Mouse (Mus musculus): ENCODE results near the gene Rnaseh2b. TPM values are rescaled to one million over a fixed set of nuclear protein-coding genes. Genes with fewer than 3 reads are reported as not detected.

Rnaseh2b gene
- polyA plus RNA-seq, 1 experiment, result 7.2 TPM

DNA sequence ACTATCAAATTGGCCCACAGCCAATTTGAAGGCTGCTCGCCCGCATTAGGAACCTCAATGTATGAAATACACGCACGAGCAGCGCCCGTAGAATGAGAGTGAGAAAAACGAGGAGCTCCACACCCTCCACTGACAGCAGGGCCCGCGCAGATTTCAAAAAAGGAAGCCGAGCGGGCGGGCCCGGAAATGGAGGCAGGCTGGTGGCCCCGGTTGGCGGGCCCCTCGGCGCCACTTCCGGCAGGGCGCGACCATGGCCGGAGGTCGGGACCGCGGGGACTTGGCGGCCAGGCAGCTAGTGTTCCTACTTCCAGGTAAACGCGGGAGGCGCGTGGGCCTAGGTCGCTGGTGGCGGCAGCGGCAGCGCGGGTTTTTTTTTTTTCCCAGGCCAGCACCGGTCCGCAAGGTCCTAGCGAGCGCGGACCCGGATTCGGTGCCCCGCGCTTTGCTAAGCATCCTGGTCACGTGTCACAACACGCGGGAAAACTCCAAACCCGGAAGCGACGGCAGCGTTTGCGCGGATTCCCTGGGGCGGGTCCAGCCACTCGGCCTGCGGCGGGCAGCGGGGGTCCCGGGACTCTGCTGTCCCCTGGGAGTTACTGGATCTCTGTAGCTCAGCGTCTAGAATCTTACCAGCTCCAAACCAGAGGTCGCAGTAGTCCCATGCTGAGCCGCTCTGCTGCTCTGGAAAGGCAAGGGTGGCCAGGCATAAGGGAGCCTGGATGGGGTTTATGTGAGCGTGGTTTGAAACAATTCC is 39.7 kb downstream of the Rnaseh2b start:
- H3K27ac ChIP-seq (replicated peaks; ENCODE audit: low read depth, low read length), result peak overlapping the region; percentile 88
- no peaks in the 10 kb centered on the region for H3K4me1 ChIP-seq (ENCODE audit: control insufficient read depth, insufficient read depth, insufficient read length, low read length)
- H3K4me3 ChIP-seq (ENCODE audit: insufficient read depth, low read depth, low read length), result peak overlapping the region; percentile 98

DNA sequence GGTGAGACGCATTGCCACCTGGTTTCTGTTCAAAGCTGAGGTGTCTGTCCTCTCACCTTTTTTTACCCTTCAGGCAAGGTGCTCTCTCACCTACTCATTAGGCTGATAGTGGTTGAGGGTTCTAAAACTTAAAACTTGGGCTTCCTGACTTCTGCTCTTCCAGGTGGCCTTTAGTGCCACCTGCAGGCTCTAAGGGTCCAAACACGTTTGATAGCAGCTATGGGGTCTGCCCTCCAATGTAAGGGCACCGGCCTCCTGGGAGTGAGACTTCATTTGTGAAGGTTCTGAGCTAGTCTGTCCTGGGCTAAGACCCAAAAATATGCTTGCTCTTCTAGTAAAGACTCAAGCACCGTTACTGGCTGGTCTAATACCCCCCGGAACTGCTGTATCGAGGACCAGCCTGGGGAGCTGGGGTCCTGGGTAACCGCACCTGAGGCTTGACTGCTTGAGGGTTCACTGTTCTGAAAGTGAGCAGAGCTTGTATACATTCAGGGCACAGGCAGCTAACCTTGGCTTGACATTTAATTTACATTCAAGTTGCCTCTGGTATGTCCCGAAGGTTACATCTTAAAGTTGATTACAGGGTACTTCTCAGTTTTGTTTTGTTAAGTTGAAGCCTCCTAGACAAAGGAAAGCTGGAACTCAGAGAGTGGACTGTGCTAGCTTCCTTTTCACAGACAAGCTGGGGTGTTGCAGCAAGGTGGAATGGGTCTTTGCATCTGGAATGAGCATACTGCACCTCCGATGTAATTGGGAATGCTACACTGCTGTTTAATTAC is 41.7 kb downstream of the Rnaseh2b start:
- Histone ChIP-seq H3K4me1 (ENCODE audit: control insufficient read depth, insufficient read depth, insufficient read length, low read length) (no peaks in the 10 kb centered on the region), H3K27ac (replicated peaks; ENCODE audit: low read depth, low read length) (no peak overlapping the region), H3K4me3 (ENCODE audit: insufficient read depth, low read depth, low read length) (no peak overlapping the region)

DNA sequence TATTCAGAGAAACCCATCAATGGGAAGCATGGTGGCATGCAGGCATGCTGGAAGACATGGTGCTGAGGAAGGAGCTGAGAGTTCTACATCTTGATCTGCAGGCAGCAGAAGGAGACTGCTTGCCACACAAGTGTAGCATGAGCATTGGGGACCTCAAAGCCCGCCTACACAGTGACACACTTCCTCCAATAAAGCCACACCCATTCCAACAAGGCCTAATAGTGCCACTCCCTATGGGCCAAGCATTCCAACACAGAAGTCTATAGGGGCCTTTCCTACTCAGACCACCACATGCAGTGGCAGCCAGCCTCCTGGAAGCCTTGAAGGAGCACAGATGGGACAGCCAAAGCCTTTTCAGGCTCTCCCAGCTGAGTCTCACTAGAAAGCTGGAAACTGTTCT is 46.8 kb downstream of the Rnaseh2b start:
- Histone ChIP-seq H3K4me1 (ENCODE audit: control insufficient read depth, insufficient read depth, insufficient read length, low read length) (no peaks in the 10 kb centered on the region), H3K27ac (replicated peaks; ENCODE audit: low read depth, low read length) (no peak overlapping the region), H3K4me3 (ENCODE audit: insufficient read depth, low read depth, low read length) (no peak overlapping the region)

DNA sequence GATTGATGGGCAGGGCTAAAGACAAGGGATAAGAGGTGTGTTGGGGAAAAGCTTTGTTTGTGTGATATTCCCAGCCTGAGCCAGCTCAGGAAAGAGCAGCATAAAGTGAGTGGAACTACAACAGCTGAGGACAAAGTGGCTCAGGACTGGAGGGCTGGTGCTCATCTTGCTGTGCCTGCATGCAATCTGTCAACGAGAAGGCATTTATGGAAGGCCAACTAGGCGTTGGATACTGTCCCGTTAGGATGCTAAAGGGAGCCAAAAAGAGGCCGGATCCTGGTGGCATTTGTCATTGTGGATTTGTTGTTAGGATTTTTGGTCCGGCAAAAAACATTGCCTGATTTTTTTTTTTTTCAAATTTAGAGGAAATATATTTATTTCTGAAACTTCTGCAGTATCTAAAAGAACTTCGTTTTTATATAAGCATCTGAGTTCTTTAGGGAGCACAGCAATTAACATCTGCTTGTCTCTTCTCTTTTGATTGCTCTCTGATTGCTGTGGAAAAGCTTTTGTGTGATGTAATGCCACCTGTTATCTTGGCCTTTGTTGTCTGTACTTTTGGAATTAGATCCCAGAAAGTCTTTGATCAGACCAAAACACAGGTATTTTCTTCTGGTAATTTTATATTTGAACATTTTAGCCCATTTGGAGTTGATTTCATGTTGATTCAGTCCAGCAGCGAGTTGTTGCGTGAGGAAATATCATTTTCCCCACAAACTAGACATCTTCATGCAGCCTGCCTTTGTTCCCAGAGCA is 49.7 kb downstream of the Rnaseh2b start:
- no peaks in the 10 kb centered on the region for H3K4me1 ChIP-seq (ENCODE audit: control insufficient read depth, insufficient read depth, insufficient read length, low read length)
- no peak overlapping the region for H3K27ac ChIP-seq (replicated peaks; ENCODE audit: low read depth, low read length)
- no peak overlapping the region for H3K4me3 ChIP-seq (ENCODE audit: insufficient read depth, low read depth, low read length)

DNA sequence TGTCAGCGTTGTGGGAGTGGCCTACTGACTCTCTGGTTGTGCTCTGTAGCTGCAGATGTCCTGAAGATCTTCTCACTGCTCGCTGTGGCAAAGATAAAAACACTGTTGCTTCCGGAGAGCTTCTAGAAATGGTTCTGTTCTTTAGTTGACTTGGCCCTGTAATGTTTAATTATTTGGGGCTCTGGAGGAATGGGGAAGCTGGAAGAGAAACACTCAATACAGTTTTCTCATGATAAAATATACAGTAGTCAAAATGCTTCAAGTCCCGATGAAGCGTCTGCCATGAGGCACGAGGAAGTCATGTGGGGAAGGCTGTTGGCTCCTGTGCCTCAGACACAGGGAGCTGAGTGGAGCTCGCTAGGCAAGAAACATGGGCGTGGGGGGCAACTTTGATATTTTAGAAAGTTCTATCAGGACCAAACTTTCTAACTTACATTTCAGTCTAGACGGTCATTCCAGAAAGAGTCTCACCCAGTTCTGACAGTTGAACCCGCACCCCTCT is 50.3 kb downstream of the Rnaseh2b start:
- no peaks in the 10 kb centered on the region for H3K4me1 ChIP-seq (ENCODE audit: control insufficient read depth, insufficient read depth, insufficient read length, low read length)
- no peak overlapping the region for H3K27ac ChIP-seq (replicated peaks; ENCODE audit: low read depth, low read length)
- H3K4me3 ChIP-seq (ENCODE audit: insufficient read depth, low read depth, low read length), result no peak overlapping the region

- no peaks in the 10 kb centered on the region; the same call in 1 of the 2 replicates for H3K4me1 ChIP-seq (ENCODE audit: control insufficient read depth, insufficient read depth, insufficient read length, low read length)
- peak overlapping the region; percentile 26; the same call in 1 of the 2 replicates for H3K4me3 ChIP-seq (ENCODE audit: insufficient read depth, low read depth, low read length)
- H3K27ac ChIP-seq (replicated peaks; ENCODE audit: low read depth, low read length), result no peak overlapping the region
Measured at GRCm38 (mm10) chr14:62346570-62346969, 54.2 kb downstream of the Rnaseh2b start.

GRCm38 (mm10) chr14:62347103-62347502 is 54.7 kb downstream of the Rnaseh2b start:
- no peaks in the 10 kb centered on the region; the same call in 1 of the 2 replicates for H3K4me1 ChIP-seq (ENCODE audit: control insufficient read depth, insufficient read depth, insufficient read length, low read length)
- H3K27ac ChIP-seq (replicated peaks; ENCODE audit: low read depth, low read length), result no peak overlapping the region

GRCm38 (mm10) chr14:62349786-62350185 is 57.4 kb downstream of the Rnaseh2b start:
- Histone ChIP-seq H3K4me1 (ENCODE audit: control insufficient read depth, insufficient read depth, insufficient read length, low read length) (no peaks in the 10 kb centered on the region; the same call in 1 of the 2 replicates), H3K27ac (replicated peaks; ENCODE audit: low read depth, low read length) (no peak overlapping the region), H3K4me3 (ENCODE audit: insufficient read depth, low read depth, low read length) (no peak overlapping the region)

More at GRCm38 (mm10) chr14:62347103-62347502, 54.7 kb downstream of the Rnaseh2b start:
- peak overlapping the region; percentile 16 for H3K4me3 ChIP-seq (ENCODE audit: insufficient read depth, low read depth, low read length)

GRCm38 (mm10) chr14:62350186-62350585 is 57.8 kb downstream of the Rnaseh2b start:
- 0 out of 2 replicates have a peak overlapping the region, but pooled peaks have one; percentile 9 for H3K27ac ChIP-seq (replicated peaks; ENCODE audit: low read depth, low read length)
- no peaks in the 10 kb centered on the region; the same call in 1 of the 2 replicates for H3K4me1 ChIP-seq (ENCODE audit: control insufficient read depth, insufficient read depth, insufficient read length, low read length)
- H3K4me3 ChIP-seq (ENCODE audit: insufficient read depth, low read depth, low read length), result no peak overlapping the region

DNA sequence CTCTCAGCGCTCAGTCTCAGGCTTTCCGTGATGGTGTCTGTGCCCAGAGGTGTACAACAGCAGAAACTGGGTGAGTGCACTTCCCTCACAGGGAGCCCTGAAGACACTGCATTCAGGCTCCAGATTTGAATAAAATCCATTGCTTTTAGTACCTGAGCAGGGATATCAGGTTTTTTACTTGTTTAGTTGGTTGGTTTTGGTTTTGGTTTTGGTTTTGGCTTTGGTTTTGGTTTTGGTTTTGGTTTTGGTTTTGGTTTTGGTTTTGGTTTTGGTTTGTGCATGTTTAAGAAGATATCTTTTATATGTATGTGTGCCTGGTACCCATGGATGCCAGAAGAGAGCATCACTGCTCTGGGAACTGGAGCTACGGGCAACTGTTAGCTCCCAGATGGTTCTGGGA is 58.5 kb downstream of the Rnaseh2b start:
- H3K27ac ChIP-seq (replicated peaks; ENCODE audit: low read depth, low read length), result no peak overlapping the region
- H3K4me3 ChIP-seq (ENCODE audit: insufficient read depth, low read depth, low read length), result no peak overlapping the region
- H3K4me1 ChIP-seq (ENCODE audit: control insufficient read depth, insufficient read depth, insufficient read length, low read length), result no peaks in the 10 kb centered on the region; the same call in 1 of the 2 replicates

- no peaks in the 10 kb centered on the region for H3K4me1 ChIP-seq (ENCODE audit: control insufficient read depth, insufficient read depth, insufficient read length, low read length)
- no peak overlapping the region for H3K4me3 ChIP-seq (ENCODE audit: insufficient read depth, low read depth, low read length)
- no peak overlapping the region for H3K27ac ChIP-seq (replicated peaks; ENCODE audit: low read depth, low read length)
Measured at GRCm38 (mm10) chr14:62353372-62353771, 61.0 kb downstream of the Rnaseh2b start.

DNA sequence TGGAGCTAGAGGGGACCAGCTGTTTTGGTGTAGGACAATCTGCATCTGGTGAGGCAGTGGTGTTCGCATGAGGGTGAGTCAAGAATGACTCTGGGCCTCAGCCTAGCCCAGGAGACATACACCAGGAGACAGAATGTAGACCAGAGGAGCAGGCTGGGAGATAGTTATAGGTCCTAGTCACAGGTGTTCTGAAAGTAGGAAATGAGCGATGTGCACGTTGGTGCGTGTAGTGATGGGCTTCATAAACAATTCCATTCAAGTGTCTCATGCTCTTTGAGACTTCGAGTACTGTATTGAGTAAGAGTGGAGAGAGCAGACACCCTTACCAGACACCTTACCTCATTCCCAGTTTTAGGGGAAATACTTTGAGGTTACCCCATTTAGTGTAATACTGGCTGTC is 61.4 kb downstream of the Rnaseh2b start:
- H3K4me1 ChIP-seq (ENCODE audit: control insufficient read depth, insufficient read depth, insufficient read length, low read length), result no peaks in the 10 kb centered on the region
- no peak overlapping the region for H3K27ac ChIP-seq (replicated peaks; ENCODE audit: low read depth, low read length)
- no peak overlapping the region for H3K4me3 ChIP-seq (ENCODE audit: insufficient read depth, low read depth, low read length)

DNA sequence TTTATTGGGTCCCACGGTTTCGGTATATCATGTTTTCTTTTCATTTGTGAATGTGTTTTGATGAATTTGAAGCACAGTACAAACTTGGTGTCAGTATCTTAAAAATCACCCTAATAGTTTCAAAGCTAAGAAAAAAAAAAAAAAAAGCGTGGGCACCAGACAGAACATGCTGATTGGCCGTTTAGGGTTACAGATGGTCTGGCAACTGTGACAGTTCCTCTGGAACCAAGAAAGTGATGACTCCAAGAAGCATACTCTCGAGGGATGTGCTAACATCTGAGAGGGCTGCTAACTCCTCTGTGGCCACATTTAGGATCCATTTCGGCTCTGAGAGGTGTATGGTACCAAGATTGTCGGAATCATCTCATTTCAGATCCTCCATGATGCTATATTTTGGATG is 62.8 kb downstream of the Rnaseh2b start:
- Histone ChIP-seq H3K4me1 (ENCODE audit: control insufficient read depth, insufficient read depth, insufficient read length, low read length) (no peaks in the 10 kb centered on the region), H3K27ac (replicated peaks; ENCODE audit: low read depth, low read length) (no peak overlapping the region), H3K4me3 (ENCODE audit: insufficient read depth, low read depth, low read length) (no peak overlapping the region)

DNA sequence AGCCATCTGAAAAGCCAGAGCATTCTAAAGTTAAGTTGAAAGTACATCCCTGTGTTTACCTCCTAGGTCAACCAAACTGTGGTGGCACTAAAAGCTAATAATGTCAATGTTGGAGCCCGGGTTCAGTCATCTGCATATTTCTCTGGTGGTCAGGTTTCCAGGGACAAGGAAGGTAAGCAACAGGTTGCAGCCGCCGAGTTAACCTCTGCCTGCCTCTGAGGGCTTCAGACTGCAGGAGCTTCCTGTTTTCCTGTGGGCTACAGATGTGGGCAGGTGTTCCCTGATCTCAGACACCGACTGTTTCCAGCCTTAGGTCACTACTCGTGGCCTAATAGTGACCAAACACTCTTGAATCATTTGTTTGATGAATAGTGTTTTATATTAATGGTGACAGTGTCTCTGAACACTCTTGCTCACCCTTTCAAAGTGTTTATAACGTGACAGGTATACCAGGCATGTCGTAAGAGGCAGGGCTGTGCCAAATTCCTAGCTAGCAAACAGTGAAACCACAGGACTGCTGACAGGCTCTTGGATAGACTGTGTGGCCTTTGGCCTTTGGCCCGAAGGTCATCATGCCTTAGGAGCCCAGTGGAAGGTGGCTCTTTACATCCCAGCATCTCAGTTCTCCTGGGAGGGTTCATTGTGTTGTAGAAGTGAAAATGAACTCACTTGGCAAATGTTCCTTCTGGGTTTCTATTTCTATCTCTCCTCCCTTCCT is 69.0 kb downstream of the Rnaseh2b start:
- Histone ChIP-seq H3K4me3 (ENCODE audit: insufficient read depth, low read depth, low read length) (no peak overlapping the region), H3K4me1 (ENCODE audit: control insufficient read depth, insufficient read depth, insufficient read length, low read length) (no peaks in the 10 kb centered on the region), H3K27ac (replicated peaks; ENCODE audit: low read depth, low read length) (no peak overlapping the region)
